Mouse (Mus musculus) cerebellum, adult 11-12 months (tissue): ENCODE measurements around the gene Phf20.
"Not testable (repeated sequence)": the region's sequence is repeated elsewhere in the genome, so short reads cannot be mapped to it uniquely, and the experiment has no call there.

Source experiments
- DNase-seq: peaks from one replicate; pipeline ENCODE4 v3.0.0; 2022

Gene Phf20

DNA sequence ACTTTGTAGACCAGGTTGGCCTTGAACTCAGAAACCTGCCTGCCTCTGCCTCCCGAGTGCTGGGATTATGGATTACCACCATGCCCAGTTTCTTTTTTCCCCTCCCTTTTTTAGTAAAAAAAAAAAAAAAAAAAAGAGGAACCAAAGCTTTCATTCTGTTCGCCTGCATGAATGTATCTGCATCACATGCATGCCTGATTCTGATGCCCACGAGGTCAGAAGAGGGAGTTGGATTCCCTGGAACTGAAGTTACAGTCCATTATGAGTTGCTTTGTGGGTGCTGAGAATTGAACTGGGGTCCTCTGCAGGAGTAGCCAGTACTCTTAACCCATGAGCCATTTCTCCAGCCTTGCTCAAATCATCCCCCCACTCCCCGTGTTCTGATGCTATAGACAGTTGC is 5.2 kb downstream of the Phf20 start:
- DNase-seq: no peak

DNA sequence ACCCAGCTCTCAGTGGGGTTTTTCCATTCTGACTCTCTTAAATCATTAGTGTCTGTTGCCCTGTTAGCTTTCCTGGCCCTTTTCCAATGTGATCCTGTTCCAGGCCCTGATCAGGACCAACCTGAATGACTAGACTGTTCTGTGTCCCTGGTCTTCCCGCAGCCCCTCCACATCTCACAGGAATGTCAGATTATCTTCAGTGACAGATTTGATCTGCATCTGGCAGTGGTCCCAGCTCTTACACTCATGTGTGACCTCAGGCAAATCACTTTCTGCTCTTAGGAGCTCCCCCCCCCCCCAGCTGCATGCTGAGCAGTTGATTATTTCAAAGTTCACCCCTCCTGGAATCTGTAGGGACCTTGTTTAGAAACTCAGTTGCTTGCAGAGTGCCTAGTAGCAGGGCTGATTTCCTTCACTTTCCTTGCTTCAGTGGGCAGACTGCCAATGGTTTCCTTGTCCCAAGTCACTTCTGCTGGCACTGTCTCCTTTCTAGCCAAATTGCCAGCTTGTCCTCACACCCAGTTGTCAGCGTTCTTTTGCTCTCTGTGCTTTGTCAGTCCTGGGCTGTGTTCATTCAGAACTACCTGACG is 6.7 kb downstream of the Phf20 start:
- peak; percentile 84 for DNase-seq

DNA sequence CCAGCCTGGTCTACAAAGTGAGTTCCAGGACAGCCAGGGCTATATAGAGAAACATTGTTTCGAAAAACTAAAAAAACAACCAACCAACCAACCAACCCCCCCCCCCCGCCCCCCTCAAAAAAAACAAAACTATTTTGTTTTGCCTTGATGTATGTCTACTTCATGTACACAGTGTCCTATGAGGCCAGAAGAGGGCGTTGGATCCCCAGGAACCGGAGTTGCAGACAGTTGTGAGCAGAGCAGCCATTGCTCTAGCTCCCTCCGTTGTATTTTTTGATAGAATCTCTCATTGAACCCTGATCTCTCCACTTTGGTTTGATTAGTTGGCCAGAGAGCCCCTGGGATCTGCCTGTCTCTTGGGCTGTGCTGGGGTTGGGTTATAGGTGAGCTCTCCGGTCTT is 7.7 kb downstream of the Phf20 start:
- DNase-seq: no peak

DNA sequence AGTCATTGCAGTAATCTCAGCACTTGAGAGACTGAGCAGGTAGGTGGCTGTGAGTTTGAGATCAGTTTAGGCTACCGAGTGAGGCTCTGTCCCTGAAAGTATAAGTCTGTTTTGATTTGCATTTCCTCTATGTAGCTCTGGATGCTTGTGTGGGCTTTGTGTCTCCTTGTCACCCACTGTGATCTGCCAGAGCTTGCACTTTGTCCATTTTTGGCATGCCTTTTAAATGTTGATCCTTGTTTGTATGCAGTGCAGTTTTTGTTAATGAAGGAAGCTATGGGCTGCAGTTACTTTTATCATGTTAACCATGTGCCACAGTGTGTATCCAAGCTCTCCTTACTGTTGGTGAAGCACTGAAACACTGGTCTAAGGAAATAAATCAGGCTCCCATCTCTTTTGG is 21.5 kb downstream of the Phf20 start:
- no peak for DNase-seq

DNA sequence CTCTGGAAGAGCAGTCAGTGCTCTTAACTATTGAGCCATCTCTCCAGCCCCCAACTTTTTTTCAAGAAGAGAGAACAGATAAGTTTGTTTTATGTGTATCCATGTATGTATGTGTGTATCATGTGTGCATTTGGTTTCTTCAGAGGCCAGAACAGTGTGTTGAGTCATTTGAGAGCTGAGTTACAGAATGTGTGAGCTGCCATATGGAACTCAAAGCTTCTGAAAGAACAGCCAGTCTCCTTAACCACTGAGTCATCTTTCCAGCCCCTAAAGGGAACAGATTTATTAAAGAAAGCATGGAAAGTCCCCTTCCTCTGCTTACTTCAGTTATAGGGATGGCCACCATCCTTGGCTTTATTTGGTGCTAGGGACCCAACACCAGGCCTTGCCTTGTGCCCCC is 25.8 kb downstream of the Phf20 start:
- DNase-seq: no peak

DNA sequence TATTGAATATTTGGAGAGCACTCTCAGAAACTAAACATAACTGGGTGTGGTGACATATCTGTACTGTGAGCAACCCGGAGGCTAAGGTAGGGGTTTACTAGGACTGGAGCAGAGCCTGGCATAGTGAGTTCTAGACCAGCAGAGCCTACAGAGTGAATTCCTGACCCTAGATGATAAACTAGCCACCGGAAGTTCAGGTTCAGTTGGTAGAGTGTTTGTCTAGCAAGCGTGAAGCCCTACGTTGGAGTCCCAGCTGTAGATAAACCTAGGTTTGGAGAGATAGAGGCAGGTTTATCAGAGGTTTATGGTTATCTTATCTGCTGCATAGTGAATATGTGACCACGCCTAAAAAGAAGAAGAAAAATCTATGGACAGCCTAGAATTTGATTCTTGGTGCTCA is 27.8 kb downstream of the Phf20 start:
- DNase-seq: no peak

DNA sequence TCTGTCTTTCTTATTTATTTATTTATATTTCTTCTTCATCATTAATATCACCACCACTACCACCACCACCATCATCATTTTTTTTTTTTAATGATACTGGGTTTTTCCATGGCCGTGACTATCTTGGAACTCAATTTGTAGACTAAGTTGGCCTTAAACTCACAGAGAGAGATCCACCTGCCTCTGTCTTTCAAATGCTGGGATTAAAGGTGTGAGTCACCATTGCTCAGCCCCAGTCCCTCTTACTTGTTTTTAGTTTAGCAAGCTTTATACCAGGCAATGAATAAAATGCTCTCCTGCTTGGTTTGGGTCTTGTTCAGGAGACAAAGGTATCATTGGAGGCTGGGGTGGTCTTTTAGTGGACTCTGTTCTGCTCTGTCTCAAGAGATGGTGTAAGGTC is 31.4 kb downstream of the Phf20 start:
- no peak for DNase-seq

DNA sequence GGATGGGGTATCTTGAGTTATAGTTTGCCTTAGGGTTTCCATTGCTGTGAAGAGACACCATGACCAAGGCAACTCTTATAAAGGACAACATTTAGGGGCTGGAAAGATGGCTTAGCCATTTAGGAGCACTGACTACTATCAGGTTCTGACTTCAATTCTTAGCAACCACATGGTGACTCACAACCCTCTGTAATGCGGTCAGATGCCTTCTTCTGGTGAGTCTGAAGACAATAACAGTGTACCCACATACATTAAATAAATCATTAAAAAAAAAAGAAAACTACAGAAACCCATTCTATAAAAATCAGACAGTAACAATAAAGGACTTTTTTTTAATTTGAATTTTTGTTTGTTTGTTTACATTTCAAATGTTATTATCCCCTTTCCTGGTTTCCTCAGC is 32.9 kb downstream of the Phf20 start:
- DNase-seq: no peak

DNA sequence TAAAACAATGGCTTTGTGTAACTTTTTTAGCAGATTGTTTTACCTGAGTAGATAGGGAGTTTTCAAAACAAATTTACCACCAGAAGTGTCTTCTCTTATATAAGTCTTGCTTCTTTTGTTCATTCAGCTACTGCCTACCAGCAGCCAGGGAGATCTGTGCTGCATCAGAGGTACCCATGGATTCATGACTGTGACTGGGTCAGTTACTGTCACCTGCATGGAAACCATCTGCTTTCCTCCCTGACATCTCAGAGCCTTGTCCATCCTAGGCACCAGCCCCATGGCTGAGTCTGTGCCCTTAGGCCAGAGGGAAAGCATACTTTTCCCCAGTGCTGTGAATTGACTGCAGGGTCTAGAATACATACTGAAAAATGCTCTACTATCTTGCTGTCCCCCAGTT is 35.1 kb downstream of the Phf20 start:
- peak; percentile 61 for DNase-seq

DNA sequence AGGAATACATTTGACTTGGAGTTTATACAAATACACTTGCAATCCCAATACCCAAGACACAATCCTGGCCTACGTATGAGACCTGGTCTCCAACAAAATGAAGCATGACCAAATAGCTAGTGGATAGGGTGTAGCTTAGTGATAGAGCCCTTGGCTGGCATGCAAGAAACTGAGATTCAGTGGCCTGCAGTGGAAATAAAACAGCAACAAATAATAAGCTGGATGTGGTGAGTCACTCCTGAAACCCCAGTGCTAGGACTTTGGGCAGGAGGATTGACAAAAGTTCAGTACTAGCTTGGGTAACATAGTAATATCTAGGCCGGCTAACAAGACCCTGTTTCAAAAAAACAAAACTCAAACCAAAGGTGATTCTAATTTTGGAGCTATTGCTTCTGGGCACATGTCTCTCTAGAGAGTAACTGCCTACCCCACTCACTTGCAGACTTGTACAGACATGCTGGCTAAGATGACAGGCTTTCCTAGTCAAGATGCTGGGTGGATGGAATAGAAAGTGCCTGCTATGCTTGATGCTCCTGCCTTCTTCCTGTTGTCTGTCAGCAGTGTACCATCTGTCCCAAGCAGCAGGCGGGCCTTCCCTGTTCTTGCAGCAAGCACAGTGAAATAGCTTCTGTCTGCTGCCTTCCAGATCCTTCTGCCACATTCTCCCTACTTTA is 37.1 kb downstream of the Phf20 start:
- DNase-seq: peak; percentile 92

DNA sequence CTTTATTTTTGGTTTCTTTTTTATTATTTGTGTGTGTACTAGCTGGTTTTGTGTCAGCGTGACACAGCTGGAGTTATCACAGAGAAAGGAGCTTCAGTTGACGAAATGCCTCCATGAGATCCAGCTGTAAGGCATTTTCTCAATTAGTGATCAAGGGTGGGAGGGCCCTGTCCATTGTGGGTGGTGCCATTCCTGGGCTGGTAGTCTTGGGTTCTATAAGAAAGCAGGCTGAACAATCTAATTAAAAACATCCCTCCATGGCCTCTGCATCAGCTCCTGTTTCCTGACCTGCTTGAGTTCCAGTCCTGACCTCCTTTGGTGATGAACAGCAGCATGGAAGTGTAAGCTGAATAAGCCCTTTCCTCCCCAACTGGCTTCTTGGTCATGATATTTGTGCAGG is 37.8 kb downstream of the Phf20 start:
- DNase-seq: not testable (repeated sequence)

DNA sequence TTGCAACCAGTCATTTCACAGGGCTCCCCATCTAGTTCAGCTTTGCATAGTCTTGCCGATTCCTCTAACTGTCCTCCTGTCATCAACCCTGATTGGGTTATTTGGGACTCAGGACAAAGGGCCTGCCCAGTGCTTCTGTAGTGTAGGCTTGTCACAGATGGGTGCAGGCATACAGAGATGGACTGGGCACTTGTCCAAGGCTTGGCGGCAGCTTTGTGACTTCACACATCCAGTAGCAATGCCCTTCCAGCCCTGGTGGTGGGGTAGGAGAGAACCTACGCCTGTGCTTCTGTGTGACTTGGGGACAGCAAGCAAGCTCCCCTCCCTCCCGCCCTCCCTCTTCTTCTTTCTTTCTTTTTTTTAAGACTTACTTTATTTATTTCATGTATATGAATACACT is 39.6 kb downstream of the Phf20 start:
- DNase-seq: peak; percentile 93

DNA sequence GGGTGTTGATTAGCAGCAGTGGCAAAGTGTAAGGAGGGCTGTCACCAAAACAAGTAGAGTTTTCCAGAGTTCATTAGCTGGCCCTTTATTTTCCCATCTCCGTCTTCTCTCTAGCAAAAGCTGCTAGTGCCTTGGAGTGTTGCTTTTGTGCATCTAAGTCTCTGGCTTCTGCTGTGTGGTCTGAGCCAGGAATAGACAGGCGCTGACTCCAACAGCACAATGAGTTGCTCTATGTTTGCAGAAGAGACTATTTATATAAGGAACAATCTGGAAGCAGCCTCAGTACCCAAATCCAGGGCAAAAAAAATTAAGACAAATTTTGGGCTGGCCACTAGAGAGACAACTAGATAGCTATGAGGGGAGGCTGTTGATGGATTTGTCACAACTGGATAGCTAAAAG is 45.4 kb downstream of the Phf20 start:
- DNase-seq: no peak

DNA sequence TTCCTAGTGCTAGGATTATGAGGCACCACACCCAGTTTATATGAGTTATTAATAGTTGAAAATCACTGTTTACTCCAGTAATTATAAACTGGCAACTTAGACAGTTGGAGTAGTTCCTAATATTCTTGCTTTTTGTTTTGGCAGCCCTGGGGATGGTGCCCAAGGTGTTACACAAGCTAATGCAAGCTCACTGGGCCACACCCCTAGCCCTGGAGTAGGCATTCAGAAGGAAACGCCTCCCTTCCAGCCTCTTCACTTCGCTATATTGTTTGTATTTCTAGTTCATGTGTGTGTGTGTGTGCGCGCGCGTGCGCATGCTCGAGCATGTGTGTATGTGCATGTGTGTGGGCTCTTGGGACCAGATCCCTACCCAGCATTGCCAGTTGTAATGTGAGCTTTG is 46.7 kb downstream of the Phf20 start:
- no peak for DNase-seq

DNA sequence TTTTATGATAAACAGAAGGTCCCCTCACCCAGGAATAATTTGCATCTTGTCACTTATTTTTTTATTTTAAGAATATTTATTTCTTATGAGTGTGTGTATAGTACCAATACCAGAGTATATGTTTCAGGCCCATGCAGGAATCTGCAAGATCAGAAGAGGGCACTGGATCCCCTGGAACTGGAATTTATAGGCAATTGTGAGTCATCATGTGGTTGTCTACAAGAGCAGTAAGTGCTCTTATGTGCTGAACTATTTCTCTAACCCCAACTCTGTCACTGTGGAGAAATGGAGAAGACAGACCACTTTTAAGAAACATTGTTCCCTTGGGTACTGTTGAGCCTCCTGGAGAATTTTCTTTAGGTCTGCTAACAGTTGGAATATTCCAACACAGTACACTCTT is 51.3 kb downstream of the Phf20 start:
- DNase-seq: no peak

DNA sequence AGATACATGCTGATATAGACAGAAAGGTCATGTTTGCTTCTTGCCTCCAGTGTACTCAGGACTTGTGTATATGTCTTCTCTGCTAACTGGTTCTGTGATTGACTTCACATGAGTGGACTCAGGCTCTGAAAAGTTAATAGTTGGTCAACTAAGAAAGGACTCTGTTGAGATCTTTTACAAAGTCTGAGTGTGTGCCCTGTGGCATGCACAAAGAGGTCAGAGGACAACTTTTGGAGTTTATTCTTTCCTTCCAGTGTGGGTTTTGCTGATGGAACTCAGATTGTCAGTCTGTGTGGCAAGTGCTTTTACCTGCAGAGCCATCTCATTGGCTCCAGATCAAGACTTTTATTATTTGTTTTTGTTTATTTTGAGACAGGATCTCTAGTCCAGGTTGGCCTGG is 54.5 kb downstream of the Phf20 start:
- no peak for DNase-seq

DNA sequence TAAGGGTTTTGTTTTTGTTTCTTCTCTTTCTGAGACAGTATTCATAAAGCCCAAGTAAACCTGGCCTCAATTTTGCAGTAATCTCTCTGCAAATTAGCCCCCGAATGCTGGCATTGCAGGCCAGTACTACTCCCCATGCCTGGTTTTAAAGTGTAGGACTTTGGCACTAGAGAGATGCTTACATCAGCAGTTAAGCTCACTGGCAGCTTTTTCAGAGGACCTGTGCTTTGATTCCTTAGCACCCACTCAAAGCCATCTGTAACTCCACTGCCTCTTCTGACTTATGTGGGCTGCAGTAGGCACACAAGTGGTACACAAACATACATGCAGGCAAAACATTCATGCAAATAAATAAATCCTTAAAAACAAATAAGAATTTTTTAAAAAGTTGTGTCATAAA is 55.0 kb downstream of the Phf20 start:
- DNase-seq: no peak

DNA sequence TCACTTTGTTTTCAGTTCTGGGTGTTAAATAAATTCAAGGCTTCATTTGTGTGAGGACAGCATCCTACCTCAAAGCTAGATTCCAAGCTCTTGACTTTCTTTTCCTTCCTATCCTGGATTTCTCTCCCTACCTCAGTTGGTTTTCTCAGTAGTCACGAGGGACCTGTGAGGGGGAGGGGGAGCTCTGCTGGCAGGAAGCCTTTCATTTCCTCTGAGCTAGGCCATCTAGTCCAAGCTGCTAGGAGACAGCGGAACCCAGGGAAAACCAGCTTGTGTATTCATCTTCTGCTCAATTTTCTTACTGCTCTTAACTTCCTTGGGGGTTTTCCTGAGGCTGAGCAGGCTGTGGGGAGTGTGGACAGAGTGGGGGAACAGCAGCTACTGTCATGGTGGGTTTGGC is 60.8 kb downstream of the Phf20 start:
- no peak for DNase-seq

DNA sequence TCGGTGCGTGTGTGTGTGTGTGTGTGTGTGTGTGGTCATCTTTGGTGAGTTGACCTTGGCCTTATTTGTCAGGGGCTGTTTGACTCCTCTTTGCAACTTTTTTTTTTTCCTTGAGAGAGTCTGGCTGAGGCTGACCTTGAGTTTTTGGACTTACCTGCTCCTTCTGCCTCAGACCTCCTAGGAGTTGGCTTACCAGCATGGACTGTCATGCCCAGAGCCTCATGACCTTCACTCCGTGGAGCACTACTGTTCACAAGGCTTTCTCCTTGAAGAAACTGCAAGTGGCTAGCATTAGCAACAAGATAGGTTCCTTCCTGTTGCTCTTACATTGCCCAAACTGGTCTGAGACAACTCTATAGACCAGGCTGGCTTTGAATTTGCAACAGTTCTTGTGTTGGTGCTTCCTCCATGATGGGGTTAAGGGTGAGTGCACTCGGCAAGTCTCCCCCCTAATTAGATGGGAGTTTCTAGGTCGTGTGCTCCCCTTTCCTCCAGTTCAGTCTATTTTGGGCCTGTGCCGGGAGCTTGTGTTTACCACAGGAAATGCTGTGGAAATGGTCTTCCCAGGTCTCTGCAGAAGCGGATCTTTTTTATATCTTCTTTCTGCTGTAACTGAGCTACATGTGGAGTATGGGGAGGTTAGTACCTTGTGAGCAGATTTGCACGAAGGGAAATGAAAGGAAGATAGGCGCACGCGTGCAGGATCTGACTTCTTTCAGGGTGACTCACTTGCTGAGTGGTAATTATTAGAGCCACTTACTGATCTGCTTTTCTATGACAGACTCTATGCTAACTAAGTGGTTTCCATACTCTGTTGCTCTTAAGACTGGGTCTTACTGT is 61.9 kb downstream of the Phf20 start:
- no peak for DNase-seq

DNA sequence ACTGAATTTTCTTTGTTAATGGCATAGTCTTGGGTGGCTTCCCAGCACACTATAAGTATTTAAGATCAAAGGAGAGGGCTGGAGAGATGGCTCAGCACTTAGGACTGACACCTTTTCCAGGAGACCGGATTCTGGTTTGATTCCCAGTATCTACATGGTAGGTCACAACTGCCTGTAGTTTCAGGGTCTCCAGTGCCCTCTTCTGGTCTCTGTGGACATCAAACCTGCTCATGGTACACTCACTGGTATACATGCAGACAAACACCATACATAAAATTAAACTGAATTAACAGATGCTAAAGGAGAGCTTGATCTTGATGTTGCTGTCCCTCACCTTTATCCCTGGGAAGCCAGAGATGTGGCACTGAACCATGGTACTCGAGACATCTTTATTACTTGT is 64.7 kb downstream of the Phf20 start:
- DNase-seq: no peak

DNA sequence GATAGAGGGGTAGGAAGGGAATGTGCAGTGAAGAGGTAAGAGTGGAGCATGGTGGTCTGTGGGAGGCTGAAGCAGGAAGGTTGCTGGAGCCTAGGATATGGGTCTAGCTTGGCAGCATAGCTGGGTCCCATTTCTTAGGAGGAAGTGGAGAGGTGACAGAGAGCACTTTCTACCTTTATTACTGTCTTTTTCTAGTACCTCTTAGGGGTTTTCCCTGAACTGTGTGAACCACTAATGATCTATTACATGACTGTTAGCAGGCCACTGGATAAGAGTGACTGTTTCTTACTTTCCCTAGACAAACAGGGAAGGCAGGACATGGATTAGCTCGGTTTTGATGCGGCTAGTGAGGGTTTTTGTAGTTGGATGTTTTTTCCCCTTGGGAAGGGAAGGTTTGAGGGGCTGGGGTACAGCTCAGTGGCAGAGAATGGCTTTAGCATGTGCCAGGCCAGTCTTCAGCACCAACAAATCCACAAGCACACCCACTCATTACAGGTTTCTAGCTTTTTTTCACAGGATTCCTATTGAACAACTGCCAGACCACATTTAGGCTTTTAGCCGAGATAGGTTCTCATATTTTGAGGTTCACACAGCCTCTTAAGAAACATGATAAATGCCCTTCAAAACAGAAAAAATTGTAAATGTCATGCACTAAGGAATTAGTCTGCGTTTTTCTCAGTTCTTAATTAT is 67.1 kb downstream of the Phf20 start:
- DNase-seq: no peak

DNA sequence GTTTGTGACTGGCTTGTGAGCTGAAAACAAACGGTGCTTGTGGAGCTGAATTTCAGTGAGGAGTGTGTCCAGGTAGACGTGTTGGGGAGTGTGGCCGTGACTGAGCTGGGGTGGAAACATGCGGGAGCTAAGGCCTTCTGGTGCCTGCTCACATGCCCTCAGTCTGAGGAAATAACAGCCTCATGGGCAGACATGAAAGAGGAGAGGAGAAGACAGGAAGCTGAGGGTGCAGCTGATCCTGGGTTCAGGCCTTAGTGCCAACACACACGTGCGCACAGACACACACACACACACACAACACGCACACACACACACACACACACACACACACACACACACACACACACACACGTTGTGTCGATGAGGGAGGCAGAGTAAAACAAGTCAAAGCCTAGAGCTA is 71.4 kb downstream of the Phf20 start:
- no peak for DNase-seq

DNA sequence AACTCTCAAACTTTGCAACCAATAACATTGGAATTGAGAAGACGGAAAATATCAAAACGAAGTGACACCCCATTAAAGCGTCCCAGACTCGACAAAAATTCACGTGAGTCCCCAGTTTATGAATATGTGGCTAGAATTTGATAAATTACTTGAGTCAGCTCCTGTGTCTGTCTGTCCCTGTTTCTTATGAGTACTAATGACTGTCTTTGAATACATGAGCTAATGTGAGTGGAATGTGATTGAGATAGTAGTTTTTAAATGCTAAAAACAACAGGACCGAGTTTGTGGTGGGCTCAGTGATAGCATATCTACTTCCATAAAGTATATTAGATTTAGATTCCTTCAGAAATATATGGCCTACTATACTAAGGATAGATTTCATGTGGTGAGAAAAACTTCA is 76.3 kb downstream of the Phf20 start:
- DNase-seq: no peak
